Mouse (Mus musculus) layer of hippocampus, adult 8-10 months (tissue): ENCODE measurements around the gene Efcab12. TPM values are rescaled to one million over a fixed set of nuclear protein-coding genes. Genes with fewer than 3 reads are reported as not detected.

ENCODE experiments used
- DNase-seq, 2 experiments: peaks; one replicate each; pipeline ENCODE4 v3.0.0; 2022; ENCODE audit warnings: low spot score in 2 of 2
- total RNA-seq, 4 experiments: library from RNA; stranded (reverse); gene quantifications; 2 replicates each; pipeline ENCODE4 v1.2.4; 2022

Efcab12 gene
- total RNA-seq, 4 experiments from 2014 or later = 4.3 to 5.7 (median 5.4) TPM

- DNase-seq = no peak
These were observed 45.5 kb downstream of the Efcab12 start for GRCm38 (mm10) chr6:115792691-115793215.

GRCm38 (mm10) chr6:115791842-115792686 lies 46.1 kb downstream of the Efcab12 start:
- no peak for DNase-seq

GRCm38 (mm10) chr6:115791016-115791415 lies 47.2 kb downstream of the Efcab12 start:
- no peak for DNase-seq

GRCm38 (mm10) chr6:115782781-115783180 lies 55.4 kb downstream of the Efcab12 start:
- DNase-seq = no peak

GRCm38 (mm10) chr6:115776363-115776762 lies 61.8 kb downstream of the Efcab12 start:
- no peak for DNase-seq

GRCm38 (mm10) chr6:115775838-115776237 lies 62.4 kb downstream of the Efcab12 start:
- no peak for DNase-seq

GRCm38 (mm10) chr6:115774501-115774921 lies 63.7 kb downstream of the Efcab12 start, which contains the start of gene Cand2:
TSS of gene Cand2 (plus strand) at chr6:115774538.
- DNase-seq = no peak

- no peak for DNase-seq
These were observed 64.2 kb downstream of the Efcab12 start for GRCm38 (mm10) chr6:115773966-115774413.

GRCm38 (mm10) chr6:115772604-115773003 lies 65.6 kb downstream of the Efcab12 start:
- DNase-seq = no peak

- DNase-seq = no peak
These were observed 66.0 kb downstream of the Efcab12 start for GRCm38 (mm10) chr6:115772201-115772600.

GRCm38 (mm10) chr6:115770852-115771251 lies 67.4 kb downstream of the Efcab12 start:
- no peak for DNase-seq

- DNase-seq = no peak
These were observed 68.0 kb downstream of the Efcab12 start for GRCm38 (mm10) chr6:115770059-115770670.

- no peak for DNase-seq
These were observed 70.0 kb downstream of the Efcab12 start for GRCm38 (mm10) chr6:115768207-115768606.

- DNase-seq = no peak
These were observed 70.9 kb downstream of the Efcab12 start for GRCm38 (mm10) chr6:115767357-115767756.

GRCm38 (mm10) chr6:115764179-115764578 lies 74.0 kb downstream of the Efcab12 start:
- DNase-seq = no peak

GRCm38 (mm10) chr6:115761995-115762756 lies 76.0 kb downstream of the Efcab12 start, which contains the start of gene Tmem40:
TSS of gene Tmem40 (minus strand) at chr6:115762410.
- no peak for DNase-seq

- DNase-seq = no peak
These were observed 77.2 kb downstream of the Efcab12 start for GRCm38 (mm10) chr6:115760982-115761381.
